Mouse (Mus musculus) megakaryocyte, embryonic 14.5 days (primary cell): ENCODE measurements around the gene Cfh. TPM values are rescaled to one million over a fixed set of nuclear protein-coding genes. Genes with fewer than 3 reads are reported as not detected.
"Not testable (repeated sequence)": the region's sequence is repeated elsewhere in the genome, so short reads cannot be mapped to it uniquely, and the experiment has no call there.

Experiments used
- H3K27me3 ChIP-seq: replicated peaks from 2 replicates; pipeline ENCODE3; 2012; ENCODE audit warnings: inconsistent platforms
- H3K36me3 ChIP-seq: replicated peaks from 2 replicates; pipeline ENCODE3; 2012; ENCODE audit warnings: low read length, inconsistent platforms, mixed read lengths
- H3K4me1 ChIP-seq: 2 replicates; pipeline ENCODE4 v1.6.1; 2012; ENCODE audit warnings: inconsistent platforms
- H3K4me3 ChIP-seq: replicated peaks from 2 replicates; pipeline ENCODE3; 2012; ENCODE audit warnings: moderate library complexity, mild to moderate bottlenecking, inconsistent platforms
- H3K9me3 ChIP-seq: 2 replicates; pipeline ENCODE4 v1.6.1; 2012; ENCODE audit warnings: inconsistent platforms
- FLI1 ChIP-seq: IDR thresholded peaks from 2 replicates; pipeline ENCODE4 v1.6.1; 2012; ENCODE audit warnings: low read length, inconsistent platforms, mixed read lengths
- GATA1 ChIP-seq: IDR thresholded peaks from 3 replicates; pipeline ENCODE4 v1.6.1; 2012; ENCODE audit warnings: mixed read lengths, low read length, inconsistent platforms, borderline replicate concordance
- polyA plus RNA-seq: library from polyadenylated mRNA; stranded (reverse); fragments of >175 nt; gene quantifications from 2 replicates; pipeline ENCODE4 v1.2.3, GENCODE M21; 2012; ENCODE audit warnings: low replicate concordance; ENCODE audit not compliant: insufficient read depth

The Cfh gene
- 0.23 TPM in 1 of 2 replicates, not detected in the other for polyA plus RNA-seq

- not testable (repeated sequence) for H3K4me1 ChIP-seq, H3K9me3 ChIP-seq, H3K4me3 ChIP-seq, H3K27me3 ChIP-seq, H3K36me3 ChIP-seq
These were observed at the start of gene Cfh for GRCm38 (mm10) chr1:140183664-140184063. TSS of gene Cfh (minus strand) at chr1:140183764.

- Histone ChIP-seq H3K36me3 (no peaks in the 10 kb centered on the region), H3K27me3 (no peaks in the 10 kb centered on the region), H3K9me3 (peaks cover 11% of the 10 kb centered on the region), H3K4me3 (no peak overlapping the region), H3K4me1 (no peaks in the 10 kb centered on the region)
- no peak for TF ChIP-seq GATA1
- TF ChIP-seq FLI1: no peak
These were observed 43.1 kb upstream of the Cfh start for GRCm38 (mm10) chr1:140226673-140227072.

GRCm38 (mm10) chr1:140225221-140225620 lies 41.7 kb upstream of the Cfh start:
- H3K36me3 ChIP-seq: no peaks in the 10 kb centered on the region
- TF ChIP-seq FLI1 (no peak), GATA1 (no peak)
- no peaks in the 10 kb centered on the region for H3K27me3 ChIP-seq
- H3K9me3 ChIP-seq: peaks cover 11% of the 10 kb centered on the region
- no peak overlapping the region for H3K4me3 ChIP-seq
- H3K4me1 ChIP-seq: no peaks in the 10 kb centered on the region

GRCm38 (mm10) chr1:140205329-140205728 lies 21.8 kb upstream of the Cfh start:
- TF ChIP-seq FLI1 (no peak), GATA1 (no peak)
- H3K4me3 ChIP-seq: no peak overlapping the region

DNA sequence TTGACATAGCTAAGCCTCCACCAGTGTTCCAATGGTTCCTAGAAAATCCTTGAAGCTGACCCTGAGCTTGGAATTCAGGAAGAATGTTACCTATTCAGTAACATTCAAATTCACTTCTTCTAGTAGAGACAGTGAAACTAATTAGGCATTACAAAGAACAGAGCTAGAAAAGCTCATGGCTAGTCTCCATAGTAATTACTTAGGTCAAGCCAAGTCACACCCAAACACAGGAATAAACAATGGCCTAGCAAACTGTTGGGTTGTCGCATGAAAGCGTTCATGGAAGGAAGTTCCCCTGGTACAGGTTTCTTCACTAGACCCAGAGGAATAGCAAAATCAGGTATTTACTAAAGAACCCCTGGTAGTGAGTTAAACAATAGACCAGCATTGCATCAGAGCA lies 4.9 kb upstream of the Cfh start:
- not testable (repeated sequence) for H3K36me3 ChIP-seq, H3K4me3 ChIP-seq, H3K27me3 ChIP-seq, H3K9me3 ChIP-seq, H3K4me1 ChIP-seq

More at GRCm38 (mm10) chr1:140205329-140205728, 21.8 kb upstream of the Cfh start:
- H3K4me1 ChIP-seq: no peaks in the 10 kb centered on the region
- H3K27me3 ChIP-seq: no peaks in the 10 kb centered on the region
- no peaks in the 10 kb centered on the region for H3K9me3 ChIP-seq
- H3K36me3 ChIP-seq: no peaks in the 10 kb centered on the region

- no peak overlapping the region for H3K4me3 ChIP-seq
- no peaks in the 10 kb centered on the region for H3K36me3 ChIP-seq
- no peaks in the 10 kb centered on the region for H3K27me3 ChIP-seq
- TF ChIP-seq GATA1: no peak
- TF ChIP-seq FLI1: no peak
- no peaks in the 10 kb centered on the region for H3K9me3 ChIP-seq
- H3K4me1 ChIP-seq: no peaks in the 10 kb centered on the region
These were observed 356 bp downstream of the Cfh start for GRCm38 (mm10) chr1:140183208-140183607.

DNA sequence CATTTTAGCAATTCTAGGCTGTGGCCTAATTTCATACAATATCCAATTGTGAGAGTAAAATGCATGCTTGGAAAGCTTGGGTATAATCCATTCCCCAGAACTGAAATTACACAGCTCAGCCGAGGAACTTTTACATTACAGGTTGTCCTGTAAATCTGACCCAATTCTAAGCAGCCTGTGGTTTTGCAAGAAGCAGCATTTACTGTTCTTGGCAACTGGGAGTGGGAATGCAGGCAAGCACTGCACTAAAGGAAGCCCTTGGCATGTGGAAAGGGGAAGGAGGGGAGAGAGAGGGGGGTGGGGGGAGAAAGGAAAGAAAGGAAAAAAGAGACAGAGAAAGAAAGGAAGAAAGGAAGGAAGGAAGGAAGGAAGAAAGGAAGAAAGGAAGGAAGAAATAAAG lies 3.4 kb downstream of the Cfh start:
- no peaks in the 10 kb centered on the region for H3K4me1 ChIP-seq
- no peak overlapping the region for H3K4me3 ChIP-seq
- TF ChIP-seq GATA1 (no peak), FLI1 (no peak)
- no peaks in the 10 kb centered on the region for H3K27me3 ChIP-seq
- no peaks in the 10 kb centered on the region for H3K36me3 ChIP-seq
- no peaks in the 10 kb centered on the region for H3K9me3 ChIP-seq

DNA sequence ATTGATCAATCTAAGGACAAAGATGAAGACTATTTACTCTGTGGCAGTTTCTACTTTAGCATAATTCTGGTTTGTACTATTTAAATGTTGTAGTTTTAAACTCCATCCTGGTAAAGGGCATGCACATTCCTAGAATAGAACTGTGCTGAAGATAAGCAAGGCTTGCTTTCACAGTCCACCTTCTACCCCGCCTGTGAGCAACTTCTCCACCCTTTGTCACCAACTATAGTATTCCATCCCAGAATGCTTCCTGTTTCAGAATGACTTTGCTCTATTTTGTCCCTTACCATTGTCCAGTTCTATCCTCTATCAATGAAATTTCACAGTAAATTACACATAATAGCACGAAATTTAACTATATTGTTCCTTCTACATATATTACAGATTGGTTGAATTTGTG lies 8.1 kb downstream of the Cfh start:
- Histone ChIP-seq H3K4me1 (no peaks in the 10 kb centered on the region), H3K9me3 (no peaks in the 10 kb centered on the region), H3K4me3 (no peak overlapping the region), H3K36me3 (no peaks in the 10 kb centered on the region), H3K27me3 (no peaks in the 10 kb centered on the region)
- TF ChIP-seq FLI1: no peak
- TF ChIP-seq GATA1: no peak

DNA sequence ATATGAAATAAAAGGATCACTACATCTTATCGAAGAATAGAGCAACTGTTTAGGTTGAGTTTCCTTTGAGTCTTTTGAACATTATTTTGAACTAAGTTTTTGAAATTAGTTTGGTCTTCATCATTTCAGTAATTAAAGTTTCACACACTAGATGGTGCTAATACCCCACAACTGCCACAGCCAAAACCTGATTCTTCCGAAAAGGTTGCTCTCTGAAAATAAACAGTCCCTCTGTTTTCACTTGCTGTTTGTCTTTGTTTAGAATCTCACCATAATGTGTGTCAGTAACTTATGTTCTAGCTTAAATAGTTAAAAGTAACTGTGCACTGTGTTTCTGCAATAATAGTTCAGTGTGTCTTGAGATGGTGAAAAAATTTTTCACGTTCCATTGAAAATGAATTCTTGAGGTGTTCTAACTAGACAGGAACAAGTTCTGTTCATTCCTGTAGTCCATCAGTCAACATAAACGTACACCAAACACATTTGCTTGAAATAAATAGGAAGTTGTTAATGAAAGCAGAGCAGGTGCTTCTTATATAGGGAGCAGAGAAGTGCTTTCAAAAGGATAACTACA lies 11.9 kb downstream of the Cfh start:
- Histone ChIP-seq H3K27me3 (no peaks in the 10 kb centered on the region), H3K9me3 (no peaks in the 10 kb centered on the region), H3K4me3 (no peak overlapping the region), H3K36me3 (no peaks in the 10 kb centered on the region), H3K4me1 (no peaks in the 10 kb centered on the region)
- TF ChIP-seq FLI1 (no peak), GATA1 (no peak)

DNA sequence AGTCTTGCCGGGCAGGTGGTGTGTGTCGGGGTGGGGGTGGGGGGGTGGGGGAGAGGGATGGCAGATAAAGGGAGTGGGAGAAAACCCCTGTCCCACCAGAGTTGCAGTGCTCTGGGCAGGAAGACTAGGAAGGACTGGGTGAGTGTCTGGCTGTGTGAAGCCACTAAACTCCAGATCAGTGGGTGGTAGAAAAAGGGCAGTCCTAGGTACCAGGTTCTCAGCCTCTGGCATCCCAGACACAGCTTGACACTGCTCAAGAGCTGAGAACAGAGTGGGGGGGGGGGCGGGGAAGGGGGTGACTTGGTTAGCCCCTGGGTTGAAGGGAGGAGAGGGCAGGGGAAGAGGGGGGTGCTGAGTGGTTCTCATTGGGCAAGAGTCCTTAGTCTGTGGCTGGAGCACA lies 24.6 kb downstream of the Cfh start:
- no peak for TF ChIP-seq FLI1
- Histone ChIP-seq H3K4me1 (no peaks in the 10 kb centered on the region), H3K27me3 (no peaks in the 10 kb centered on the region), H3K4me3 (no peak overlapping the region), H3K9me3 (no peaks in the 10 kb centered on the region), H3K36me3 (no peaks in the 10 kb centered on the region)

DNA sequence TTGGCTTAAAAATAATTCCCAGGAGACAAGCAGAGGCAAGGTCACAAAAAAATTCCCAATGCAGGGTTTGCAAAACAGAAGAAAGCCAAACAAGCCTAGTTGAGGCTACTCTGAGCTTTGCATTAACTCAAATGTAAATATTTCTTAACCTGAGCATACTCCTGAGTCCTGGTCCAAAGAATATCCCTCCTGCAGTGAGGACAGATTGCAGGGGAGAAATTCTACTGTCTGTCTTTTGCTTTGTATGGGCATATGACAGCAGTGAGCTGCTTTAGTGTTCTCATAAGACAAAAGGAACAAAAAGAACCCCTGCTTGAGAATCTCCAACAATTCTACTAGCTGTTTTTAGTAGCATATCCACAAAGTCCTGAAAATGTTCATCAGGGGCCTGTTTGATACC lies 114.1 kb downstream of the Cfh start:
- TF ChIP-seq GATA1: no peak
- TF ChIP-seq FLI1: no peak
- Histone ChIP-seq H3K27me3 (no peaks in the 10 kb centered on the region), H3K4me1 (no peaks in the 10 kb centered on the region)

More for the DNA sequence above, 114.1 kb downstream of the Cfh start:
- H3K4me3 ChIP-seq: no peak overlapping the region
- H3K36me3 ChIP-seq: no peaks in the 10 kb centered on the region
- peaks cover under 1% of the 10 kb centered on the region; the same call in 1 of the 2 replicates for H3K9me3 ChIP-seq

Other genes with a start within 250 kb of the Cfh start
- not detected in 2 replicates for gene Kcnt2, start 62.4 kb upstream of the Cfh start, polyA plus RNA-seq